Mouse (Mus musculus) bone marrow macrophage, adult 2 months (primary cell): ENCODE data around the gene Elavl3.

Experiments
- CTCF ChIP-seq: IDR thresholded peaks from 2 replicates; pipeline ENCODE4 v1.5.1; 2012; ENCODE audit warnings: low read depth, mild to moderate bottlenecking, low read length, moderate library complexity
- POLR2A ChIP-seq: IDR thresholded peaks from 2 replicates; pipeline ENCODE4 v1.6.1; 2012; ENCODE audit warnings: mild to moderate bottlenecking, low read depth, low read length, borderline replicate concordance

DNA sequence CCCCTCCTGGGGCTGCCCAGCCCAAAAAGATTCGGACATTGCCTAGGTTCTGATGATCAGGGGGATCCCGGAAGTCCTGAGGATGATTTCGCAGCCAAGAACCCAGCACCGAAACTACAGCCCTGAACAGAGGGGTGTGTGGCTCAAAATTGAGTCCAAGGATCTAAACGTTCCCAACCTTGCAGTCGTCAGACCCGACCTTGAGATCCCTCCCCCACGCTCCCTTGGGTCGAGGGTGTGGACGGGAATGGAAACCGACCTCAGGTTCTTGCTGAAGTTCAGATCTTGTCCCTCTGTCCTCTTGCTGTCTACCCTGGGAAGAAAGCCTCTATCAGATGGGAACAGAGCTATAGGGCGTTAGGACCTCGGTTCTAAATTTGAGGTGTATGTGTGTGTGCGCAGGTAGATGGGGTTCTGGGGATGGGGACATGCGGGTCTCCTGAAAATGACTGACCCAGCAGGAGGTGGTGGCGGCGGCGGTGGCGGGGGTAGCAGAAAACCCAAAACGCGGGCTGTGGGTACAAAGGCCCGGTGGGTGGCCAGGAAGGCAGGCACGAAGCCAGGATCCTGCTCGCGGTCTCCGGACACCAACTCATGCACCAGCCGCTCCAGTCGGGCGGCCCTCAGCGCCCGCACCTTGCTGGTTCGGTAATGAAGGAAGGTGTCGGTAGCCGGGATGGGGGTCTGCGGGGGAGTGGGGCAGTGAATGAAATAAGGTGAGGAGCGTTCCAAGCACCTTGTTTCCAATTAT, 64.1 kb downstream of the Elavl3 start:
- TF ChIP-seq CTCF, result no peak
- no peak for TF ChIP-seq POLR2A
